Mouse (Mus musculus) embryonic facial prominence, embryonic 12.5 days (tissue): ENCODE measurements at regions not wholly inside any gene's neighbourhood (a gene's known extent, or its start where the extent isn't known, plus 50 kb on each side); places are given as distances from the start of the nearest gene placed in this dataset.
A peak's percentile ranks its signal among the peaks of the same experiment; 100 is the strongest.

Source experiments
- ATAC-seq: fragments of 200-750 bp; cut with Nextera tagmentation; 2 replicates; pipeline ENCODE4 v1.8.0; 2017; ENCODE audit not compliant: insufficient number of reproducible peaks, insufficient read depth, low FRiP score, low TSS enrichment
- H3K27ac ChIP-seq: fragments of 300-500 bp; sonication (generic); 2 replicates; pipeline ENCODE4 v1.5.1; 2016; ENCODE audit warnings: mild to moderate bottlenecking
- H3K27me3 ChIP-seq: fragments of 300-500 bp; sonication (generic); 2 replicates; pipeline ENCODE4 v1.6.1; 2016; ENCODE audit warnings: mild to moderate bottlenecking, moderate library complexity
- H3K36me3 ChIP-seq: fragments of 300-500 bp; sonication (generic); 2 replicates; pipeline ENCODE4 v1.6.1; 2016; ENCODE audit warnings: mild to moderate bottlenecking
- H3K4me1 ChIP-seq: fragments of 300-500 bp; sonication (generic); 2 replicates; pipeline ENCODE4 v1.6.1; 2016
- H3K4me2 ChIP-seq: fragments of 300-500 bp; sonication (generic); replicated peaks from 2 replicates; pipeline ENCODE4 v1.6.1; 2016; ENCODE audit warnings: mild to moderate bottlenecking, moderate library complexity
- H3K4me3 ChIP-seq: fragments of 300-500 bp; sonication (generic); 2 replicates; pipeline ENCODE4 v1.5.1; 2016; ENCODE audit warnings: mild to moderate bottlenecking
- H3K9ac ChIP-seq: fragments of 300-500 bp; sonication (generic); 2 replicates; pipeline ENCODE4 v1.6.1; 2016; ENCODE audit warnings: mild to moderate bottlenecking, moderate library complexity
- H3K9me3 ChIP-seq: fragments of 300-500 bp; sonication (generic); 2 replicates; pipeline ENCODE4 v1.6.1; 2016; ENCODE audit warnings: mild to moderate bottlenecking, moderate library complexity
- WGBS: fragments of 180-500 bp; shearing (Covaris S2); methylation state at CpG from one replicate; pipeline ENCODE4 v1.1.7; 2016; 5-methylcytosine and 5-hydroxymethylcytosine counted together

GRCm38 (mm10) chr9:61296311-61296947 lies 75.7 kb upstream of the Tle3 start:
- Histone ChIP-seq H3K4me2 (no peak overlapping the region), H3K36me3 (no peaks in the 10 kb centered on the region), H3K9me3 (no peaks in the 10 kb centered on the region), H3K9ac (no peak overlapping the region), H3K27me3 (peaks cover 10% of the 10 kb centered on the region; the same call in 1 of the 2 replicates), H3K27ac (peak overlapping the region; percentile 67), H3K4me1 (peaks cover 26% of the 10 kb centered on the region), H3K4me3 (no peak overlapping the region)
- ATAC-seq = no peak
- WGBS = 94% methylated on average over 9 of the region's 9 CpGs

GRCm38 (mm10) chr9:61297385-61297784 lies 74.8 kb upstream of the Tle3 start:
- H3K4me2 ChIP-seq = no peak overlapping the region
- no peaks in the 10 kb centered on the region for H3K36me3 ChIP-seq
- no peak overlapping the region for H3K9ac ChIP-seq
- no peak overlapping the region for H3K4me3 ChIP-seq
- peaks cover 10% of the 10 kb centered on the region; the same call in 1 of the 2 replicates for H3K27me3 ChIP-seq
- ATAC-seq = peak; percentile 11; the same call in 1 of the 2 replicates
- H3K4me1 ChIP-seq = peaks cover 26% of the 10 kb centered on the region
- peak overlapping the region; percentile 46; the same call in 1 of the 2 replicates for H3K27ac ChIP-seq
- 22% methylated on average over 4 of the region's 4 CpGs for WGBS
- no peaks in the 10 kb centered on the region for H3K9me3 ChIP-seq

- no peaks in the 10 kb centered on the region for H3K9me3 ChIP-seq
- 0 out of 2 replicates have a peak, but pooled peaks cover 10% of the 10 kb centered on the region for H3K27me3 ChIP-seq
- H3K4me3 ChIP-seq = no peak overlapping the region
- no peaks in the 10 kb centered on the region for H3K36me3 ChIP-seq
- no peak for ATAC-seq
- WGBS = 52% methylated on average over 8 of the region's 8 CpGs
- no peak overlapping the region for H3K4me2 ChIP-seq
- H3K9ac ChIP-seq = no peak overlapping the region
- H3K27ac ChIP-seq = no peak overlapping the region
- H3K4me1 ChIP-seq = peaks cover 15% of the 10 kb centered on the region
Measured at GRCm38 (mm10) chr9:61299873-61300560, 72.1 kb upstream of the Tle3 start.

- Histone ChIP-seq H3K9me3 (no peaks in the 10 kb centered on the region), H3K27me3 (0 out of 2 replicates have a peak, but pooled peaks cover 10% of the 10 kb centered on the region), H3K4me2 (no peak overlapping the region), H3K27ac (no peak overlapping the region), H3K4me3 (no peak overlapping the region), H3K9ac (no peak overlapping the region), H3K4me1 (peaks cover 15% of the 10 kb centered on the region), H3K36me3 (no peaks in the 10 kb centered on the region)
- 87% methylated on average over 8 of the region's 8 CpGs for WGBS
- ATAC-seq = no peak
Measured at GRCm38 (mm10) chr9:61301070-61301469, 71.1 kb upstream of the Tle3 start.

- H3K4me3 ChIP-seq = no peak overlapping the region
- H3K36me3 ChIP-seq = no peaks in the 10 kb centered on the region
- no peaks in the 10 kb centered on the region for H3K9me3 ChIP-seq
- 0 out of 2 replicates have a peak, but pooled peaks cover 10% of the 10 kb centered on the region for H3K27me3 ChIP-seq
- H3K27ac ChIP-seq = no peak overlapping the region
- no peak for ATAC-seq
- no peak overlapping the region for H3K9ac ChIP-seq
- H3K4me2 ChIP-seq = no peak overlapping the region
- H3K4me1 ChIP-seq = peaks cover 2% of the 10 kb centered on the region
- WGBS = 20% methylated on average over 5 of the region's 5 CpGs
Measured at GRCm38 (mm10) chr9:61302724-61303123, 69.4 kb upstream of the Tle3 start.

- 0 out of 2 replicates have a peak, but pooled peaks cover 7% of the 10 kb centered on the region for H3K27me3 ChIP-seq
- WGBS = 84% methylated on average over 9 of the region's 9 CpGs
- no peak overlapping the region for H3K27ac ChIP-seq
- no peaks in the 10 kb centered on the region for H3K36me3 ChIP-seq
- H3K9ac ChIP-seq = no peak overlapping the region
- ATAC-seq = no peak
- H3K4me3 ChIP-seq = no peak overlapping the region
- H3K4me1 ChIP-seq = peaks cover under 1% of the 10 kb centered on the region; the same call in 1 of the 2 replicates
- no peaks in the 10 kb centered on the region for H3K9me3 ChIP-seq
- no peak overlapping the region for H3K4me2 ChIP-seq
Measured at GRCm38 (mm10) chr9:61306306-61306705, 65.9 kb upstream of the Tle3 start.

GRCm38 (mm10) chr9:61309096-61309495 lies 63.1 kb upstream of the Tle3 start:
- peaks cover 9% of the 10 kb centered on the region for H3K4me1 ChIP-seq
- 33% methylated on average over 3 of the region's 3 CpGs for WGBS
- H3K4me3 ChIP-seq = no peak overlapping the region
- 0 out of 2 replicates have a peak, but pooled peaks cover 7% of the 10 kb centered on the region for H3K27me3 ChIP-seq
- H3K4me2 ChIP-seq = no peak overlapping the region
- no peak overlapping the region for H3K27ac ChIP-seq
- H3K36me3 ChIP-seq = no peaks in the 10 kb centered on the region
- H3K9me3 ChIP-seq = no peaks in the 10 kb centered on the region
- ATAC-seq = no peak
- H3K9ac ChIP-seq = no peak overlapping the region

GRCm38 (mm10) chr9:61309768-61310493 lies 62.2 kb upstream of the Tle3 start:
- Histone ChIP-seq H3K9me3 (no peaks in the 10 kb centered on the region), H3K9ac (no peak overlapping the region), H3K27me3 (0 out of 2 replicates have a peak, but pooled peaks cover 7% of the 10 kb centered on the region), H3K4me3 (no peak overlapping the region), H3K27ac (no peak overlapping the region), H3K4me1 (peaks cover 13% of the 10 kb centered on the region), H3K36me3 (no peaks in the 10 kb centered on the region), H3K4me2 (no peak overlapping the region)
- no peak for ATAC-seq
- WGBS = 87% methylated on average over 8 of the region's 8 CpGs

- no peaks in the 10 kb centered on the region for H3K9me3 ChIP-seq
- no peak overlapping the region for H3K9ac ChIP-seq
- H3K27me3 ChIP-seq = 0 out of 2 replicates have a peak, but pooled peaks cover 7% of the 10 kb centered on the region
- H3K36me3 ChIP-seq = no peaks in the 10 kb centered on the region
- 72% methylated on average over 5 of the region's 5 CpGs for WGBS
- H3K27ac ChIP-seq = no peak overlapping the region
- H3K4me2 ChIP-seq = no peak overlapping the region
- H3K4me1 ChIP-seq = peaks cover 19% of the 10 kb centered on the region
- no peak for ATAC-seq
- H3K4me3 ChIP-seq = no peak overlapping the region
Measured at GRCm38 (mm10) chr9:61310574-61310973, 61.6 kb upstream of the Tle3 start.

GRCm38 (mm10) chr9:61311604-61312003 lies 60.6 kb upstream of the Tle3 start:
- Histone ChIP-seq H3K4me2 (no peak overlapping the region), H3K9me3 (no peaks in the 10 kb centered on the region), H3K27me3 (0 out of 2 replicates have a peak, but pooled peaks cover 7% of the 10 kb centered on the region), H3K27ac (no peak overlapping the region), H3K4me3 (no peak overlapping the region), H3K9ac (peak overlapping the region; percentile 15; the same call in 1 of the 2 replicates), H3K36me3 (no peaks in the 10 kb centered on the region), H3K4me1 (peaks cover 30% of the 10 kb centered on the region)
- WGBS = 17% methylated on average over 5 of the region's 5 CpGs
- no peak for ATAC-seq

GRCm38 (mm10) chr9:61314630-61315179 lies 57.5 kb upstream of the Tle3 start:
- H3K27ac ChIP-seq = no peak overlapping the region
- no peaks in the 10 kb centered on the region for H3K9me3 ChIP-seq
- 0 out of 2 replicates have a peak, but pooled peaks cover 6% of the 10 kb centered on the region for H3K27me3 ChIP-seq
- no peak overlapping the region for H3K4me2 ChIP-seq
- no peak overlapping the region for H3K4me3 ChIP-seq
- no peak overlapping the region for H3K9ac ChIP-seq
- WGBS = 68% methylated on average over 6 of the region's 6 CpGs
- peaks cover 32% of the 10 kb centered on the region for H3K4me1 ChIP-seq
- H3K36me3 ChIP-seq = no peaks in the 10 kb centered on the region
- ATAC-seq = no peak
